Mouse (Mus musculus) spleen, adult 12 weeks (tissue): ENCODE measurements around the gene Patj.

Experiments used
- DNase-seq: peaks from one replicate; pipeline ENCODE4 v3.0.0; 2022; ENCODE audit warnings: low spot score

Gene Patj

GRCm38 (mm10) chr4:98727295-98727958 lies 331.8 kb downstream of the Patj start:
- DNase-seq: no peak

- DNase-seq: no peak
Observed at GRCm38 (mm10) chr4:98727959-98728347, 332.4 kb downstream of the Patj start.

DNA sequence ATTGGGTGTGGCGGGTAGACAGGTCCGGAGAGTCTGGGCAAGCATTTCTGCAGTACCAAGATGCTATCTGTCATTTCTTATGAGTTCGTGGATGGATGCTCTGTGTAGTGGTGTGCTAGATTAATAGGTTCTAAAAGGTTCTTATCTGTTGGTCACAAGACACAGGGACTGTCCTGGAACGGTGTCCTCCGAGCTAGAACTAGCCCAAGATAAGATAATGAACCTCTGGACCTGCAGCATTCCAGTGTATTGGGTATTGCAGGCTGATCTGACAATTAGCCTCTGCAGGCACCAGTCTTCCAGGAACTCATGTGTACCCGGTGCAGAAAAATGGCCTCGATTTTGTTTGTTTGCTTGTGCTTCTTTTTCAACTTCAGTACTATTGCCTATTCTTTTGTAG lies 333.1 kb downstream of the Patj start:
- DNase-seq: no peak

DNA sequence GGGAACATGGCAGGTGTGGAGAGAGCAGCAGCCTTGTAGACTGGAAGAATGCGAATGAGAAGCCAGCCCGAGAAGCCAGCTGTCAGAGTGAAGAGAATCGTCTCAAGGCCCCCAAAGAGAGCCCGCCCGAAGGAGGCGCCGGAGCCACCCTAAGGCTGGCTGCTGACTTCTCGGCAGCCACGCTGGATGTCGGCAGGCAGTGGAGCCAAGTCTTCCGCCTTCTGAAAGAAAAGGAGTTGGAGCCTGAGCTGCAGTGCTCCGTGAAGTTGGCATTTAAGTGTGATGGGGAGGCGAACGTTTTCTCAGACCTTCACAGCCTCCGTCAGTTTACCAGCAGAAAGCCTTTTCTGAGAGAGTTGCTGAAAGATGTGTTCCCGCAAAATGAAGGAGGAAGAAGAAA lies 338.1 kb downstream of the Patj start:
- DNase-seq: no peak

DNA sequence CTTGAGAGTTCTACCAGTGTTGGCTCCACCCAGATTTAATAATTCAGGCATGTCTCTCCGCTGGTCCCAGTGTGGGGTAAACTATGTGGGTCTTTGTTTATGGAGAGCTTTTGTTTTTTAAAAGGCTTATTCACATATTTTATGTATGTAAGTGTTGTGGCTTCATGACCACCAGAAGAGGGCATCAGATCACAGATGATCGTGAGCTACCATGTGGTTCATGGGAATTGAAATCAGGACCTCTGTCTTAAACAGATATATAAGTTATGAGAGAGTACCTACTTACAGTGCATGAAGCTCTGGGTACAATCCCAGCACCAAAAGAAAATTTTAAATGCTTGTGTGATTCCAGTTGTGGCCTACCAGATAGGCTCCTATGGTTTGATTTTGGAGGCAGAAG lies 344.2 kb downstream of the Patj start:
- DNase-seq: no peak

DNA sequence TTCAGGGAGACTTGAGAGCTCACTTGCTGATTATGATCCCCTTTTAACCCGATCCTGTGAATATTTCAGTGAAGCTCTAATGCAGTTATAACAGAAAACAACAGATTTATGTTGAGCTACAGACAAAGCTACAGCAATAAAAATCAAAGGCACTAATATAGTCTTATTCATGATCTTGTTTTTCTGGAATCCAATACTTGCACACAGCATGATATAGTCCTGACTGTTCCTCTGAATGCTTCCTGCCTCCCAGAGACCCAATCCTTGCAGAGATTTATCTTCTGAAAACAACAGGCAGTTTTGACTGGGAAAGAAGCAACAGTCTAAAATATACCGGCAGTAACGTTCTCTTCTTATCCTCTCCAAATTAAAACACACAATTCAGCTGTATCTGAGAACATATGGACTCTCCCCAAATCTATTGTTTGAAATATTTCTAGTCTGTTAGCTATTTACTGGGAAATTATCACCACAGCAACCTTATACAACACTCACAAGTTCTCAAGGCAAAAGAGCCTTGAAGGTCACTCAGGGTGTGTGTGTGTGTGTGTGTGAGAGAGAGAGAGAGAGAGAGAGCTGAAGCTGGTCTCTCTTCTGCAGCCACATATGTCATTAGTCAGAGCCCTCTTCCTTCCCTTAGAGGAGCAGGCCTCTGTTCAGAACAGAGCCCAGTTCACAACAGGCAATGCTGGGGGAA lies 347.8 kb downstream of the Patj start:
- no peak for DNase-seq

- no peak for DNase-seq
Observed at GRCm38 (mm10) chr4:98743906-98744210, 348.3 kb downstream of the Patj start.

DNA sequence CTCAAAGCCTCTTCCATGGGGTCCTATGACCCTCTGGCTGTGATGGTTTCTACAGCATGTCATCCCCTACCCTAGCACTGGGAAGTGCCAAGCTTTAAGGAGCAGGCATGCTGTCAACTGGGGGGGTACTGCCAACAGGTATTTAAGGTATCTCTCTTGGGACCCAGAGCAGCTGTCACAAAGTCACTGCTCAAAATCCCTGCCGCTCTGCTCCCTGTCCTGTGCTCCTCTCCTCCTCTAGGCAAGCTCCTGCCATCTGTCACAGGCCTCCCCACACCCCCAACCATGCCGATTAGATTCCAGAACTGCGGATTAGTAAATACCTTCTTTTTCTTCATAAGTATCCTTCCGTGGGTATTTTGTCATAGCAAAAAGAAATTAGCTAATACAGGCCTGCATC lies 358.9 kb downstream of the Patj start:
- no peak for DNase-seq

- no peak for DNase-seq
Observed at GRCm38 (mm10) chr4:98756141-98756540, 360.6 kb downstream of the Patj start.

DNA sequence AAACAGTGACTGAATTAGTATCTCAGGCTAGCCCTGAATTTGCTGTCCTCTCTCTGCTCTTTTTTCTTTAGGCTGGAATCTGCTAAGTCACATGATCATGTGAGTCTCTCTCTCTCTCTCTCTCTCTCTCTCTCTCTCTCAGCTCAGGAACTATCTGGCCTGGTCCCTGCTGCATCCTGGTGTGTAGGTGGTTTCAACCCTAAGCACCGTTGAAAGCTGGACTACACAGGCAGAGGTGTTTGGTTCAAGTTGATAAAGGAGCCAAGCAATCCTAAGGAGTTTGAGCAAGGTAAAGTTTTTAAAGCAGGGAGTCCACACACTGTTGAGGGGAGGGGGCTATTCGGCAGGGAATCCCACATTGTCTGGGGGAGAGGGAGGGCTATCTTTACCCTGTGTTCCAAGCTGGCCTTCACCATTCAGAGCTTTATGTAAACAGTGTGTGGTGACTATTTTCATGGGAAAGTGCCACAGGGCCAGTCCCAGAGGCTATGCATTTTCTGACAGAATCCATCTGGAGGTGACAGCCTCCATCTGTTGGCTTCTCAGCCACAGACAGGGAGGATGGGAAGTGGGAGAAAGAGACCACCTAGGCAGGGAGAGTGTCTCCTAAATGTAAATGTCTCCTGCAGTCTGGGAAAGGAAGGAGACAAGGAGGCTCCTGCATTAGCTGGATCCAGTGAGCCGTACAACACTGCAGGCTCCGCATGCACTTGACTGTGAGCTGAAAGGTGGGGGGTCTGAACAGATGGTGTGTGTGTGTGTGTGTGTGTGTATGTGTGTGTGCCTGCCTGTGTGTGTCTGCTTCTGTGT lies 362.6 kb downstream of the Patj start:
- DNase-seq: no peak

GRCm38 (mm10) chr4:98758872-98759518 lies 363.4 kb downstream of the Patj start:
- DNase-seq: no peak

DNA sequence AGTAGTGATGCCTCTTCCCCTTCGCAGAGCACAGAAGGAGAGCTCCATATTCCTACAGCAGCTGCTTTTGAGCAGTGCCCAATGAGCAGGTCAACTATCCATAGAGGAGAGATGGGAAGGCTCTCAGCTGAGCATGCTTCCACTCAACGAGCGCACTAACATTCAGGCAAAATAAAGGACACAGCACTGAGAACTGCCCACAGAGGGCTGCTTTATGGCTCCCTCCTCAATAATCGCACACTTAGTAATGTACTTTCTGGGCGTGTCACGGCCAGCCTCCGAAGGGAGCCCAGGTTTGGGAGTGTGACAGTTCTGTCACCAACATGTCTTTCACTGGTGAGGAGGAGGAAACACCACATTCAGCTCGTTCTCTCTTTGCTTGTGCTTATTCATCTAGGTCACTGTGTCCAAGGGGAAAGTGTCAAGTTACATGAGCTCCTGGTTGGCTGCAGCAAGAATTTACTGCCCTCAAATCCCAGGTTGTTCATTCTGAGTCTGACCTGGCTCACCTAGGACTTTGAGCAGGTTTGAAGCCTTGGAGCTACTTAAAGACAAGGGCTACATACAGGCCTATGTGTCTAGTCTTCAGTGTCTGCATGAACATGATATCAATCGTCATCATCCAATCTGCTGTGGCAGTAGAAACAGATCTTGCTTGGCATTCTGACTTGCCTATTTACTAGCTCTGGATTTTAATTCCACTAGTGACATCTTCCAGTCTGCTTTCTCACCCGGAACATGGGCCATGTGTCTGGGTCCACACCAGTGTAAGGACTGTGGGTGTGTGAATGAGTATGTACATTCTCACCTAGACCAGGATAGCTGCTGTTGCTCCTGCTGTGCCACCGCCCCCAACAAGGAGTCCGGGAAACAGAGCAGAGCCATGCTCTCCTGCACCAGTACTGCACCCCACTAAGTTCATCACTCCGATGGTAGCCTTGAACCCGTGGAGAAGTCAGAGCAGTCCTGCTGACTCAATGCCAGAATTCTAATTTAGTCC lies 371.8 kb downstream of the Patj start:
- no peak for DNase-seq
